Mouse (Mus musculus) thymus, postnatal 0 days (tissue): ENCODE data around the gene Prr29. TPM values are rescaled to one million over a fixed set of nuclear protein-coding genes. Genes with fewer than 3 reads are reported as not detected.
"Not testable (repeated sequence)": the region's sequence is repeated elsewhere in the genome, so short reads cannot be mapped to it uniquely, and the experiment has no call there.

Experiments
- DNase-seq: peaks from one replicate; pipeline ENCODE4 v3.0.0-alpha.2; 2015; ENCODE audit warnings: low spot score
- polyA plus RNA-seq: library from polyadenylated mRNA; unstranded; fragments of >200 nt; fragmentation: Nextera tagmentation; extraction: Ambion mirVana; gene quantifications from 2 replicates; pipeline ENCODE4 v1.2.1, GENCODE M21; 2015

The Prr29 gene
- polyA plus RNA-seq, 1 experiment from 2014 or later = 33.1 TPM

DNA sequence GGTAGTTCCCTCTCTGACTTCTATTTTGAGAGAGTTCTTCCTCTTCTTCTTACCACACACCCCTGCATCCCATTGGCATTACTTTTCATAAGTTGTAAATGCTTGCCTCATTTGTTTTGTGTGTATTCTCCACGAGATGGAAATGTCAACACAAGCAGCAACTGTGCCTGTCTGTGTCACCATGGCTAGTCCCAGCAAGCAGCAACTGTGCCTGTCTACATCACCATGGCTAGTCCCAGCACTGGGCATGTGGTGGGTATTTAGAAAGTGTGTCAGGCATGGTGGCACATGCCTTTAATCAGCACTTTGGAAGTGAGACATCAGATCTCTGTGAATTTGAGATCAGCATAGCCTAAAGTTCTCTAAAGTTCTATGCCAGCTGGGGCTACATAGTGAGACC lies 11.1 kb upstream of the Prr29 start:
- DNase-seq = no peak

DNA sequence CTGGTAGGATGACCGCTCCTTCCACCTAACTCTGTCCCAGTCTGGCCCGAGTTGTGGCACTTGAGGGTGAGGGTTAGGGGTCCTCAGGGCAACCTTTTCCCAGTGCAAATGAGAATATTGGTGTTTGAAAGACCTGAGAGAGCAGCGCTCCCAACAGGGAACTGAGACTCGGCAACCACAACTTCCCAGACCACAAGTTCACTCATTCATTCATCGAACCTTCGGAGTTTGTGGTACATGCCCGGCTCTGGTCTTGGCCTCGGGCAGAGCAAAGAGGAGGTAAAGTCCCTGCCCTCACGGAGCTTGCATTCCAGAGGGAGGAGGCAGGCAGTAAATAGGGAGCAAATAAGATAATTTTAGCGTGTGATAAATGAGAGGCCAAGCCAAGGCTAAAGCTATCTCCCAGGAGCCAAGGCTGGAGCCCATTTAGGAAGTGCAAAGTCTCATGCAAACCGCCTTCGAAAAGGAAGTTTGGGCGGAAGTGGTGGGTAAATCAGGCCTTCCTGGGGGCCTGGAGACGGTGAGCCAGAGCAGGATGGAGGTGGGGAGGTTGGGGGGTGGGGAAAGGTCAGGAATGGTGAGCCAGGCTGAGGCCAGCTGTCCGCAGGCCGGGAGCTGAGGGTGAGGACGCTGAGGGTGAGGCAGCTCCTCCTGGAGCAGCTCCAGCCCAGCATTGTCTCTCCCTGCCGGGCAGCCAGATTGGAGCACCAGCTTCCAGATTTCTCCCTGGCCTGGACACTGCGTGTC lies 9.7 kb upstream of the Prr29 start:
- DNase-seq = peak; percentile 38

DNA sequence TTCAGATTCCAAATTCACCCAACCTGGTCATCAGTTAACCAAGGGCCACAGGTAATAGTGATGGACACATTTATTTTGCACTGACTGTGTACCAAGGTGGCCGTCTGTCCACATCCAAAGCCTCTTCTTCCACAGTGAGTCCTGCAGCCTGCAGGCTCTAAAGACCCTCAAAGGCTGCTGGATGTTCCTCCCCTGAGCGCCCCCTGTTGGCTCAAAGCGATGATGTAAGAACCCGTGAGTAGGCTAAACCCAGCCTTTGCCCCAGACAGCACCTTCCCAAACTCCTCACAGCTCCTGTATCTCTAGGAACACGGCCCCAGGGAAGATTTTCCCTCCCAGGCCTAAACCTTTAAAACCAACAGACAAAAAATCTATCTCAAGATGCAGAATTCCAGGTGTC lies 5.9 kb upstream of the Prr29 start:
- DNase-seq = peak; percentile 75

DNA sequence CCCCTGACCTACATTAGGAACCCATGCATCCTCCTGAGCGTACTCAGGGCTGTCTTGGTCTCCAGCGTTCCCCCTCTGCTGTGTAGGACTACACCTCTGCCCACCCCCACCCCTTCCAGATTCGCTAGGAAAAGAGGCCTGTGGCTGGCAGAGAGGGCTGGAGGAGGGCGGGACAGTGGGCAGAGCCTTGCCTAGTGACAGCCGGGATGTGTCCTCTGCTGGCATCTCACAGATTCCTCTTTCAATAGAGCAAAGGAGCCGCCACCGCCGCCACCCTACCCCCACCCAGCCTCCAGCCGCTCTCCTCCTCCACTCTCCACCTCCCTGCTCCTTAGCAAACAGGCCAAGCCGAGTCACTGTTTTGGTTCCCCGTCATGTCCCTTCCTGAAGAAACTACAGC lies 560 bp upstream of the Prr29 start:
- DNase-seq = no peak

DNA sequence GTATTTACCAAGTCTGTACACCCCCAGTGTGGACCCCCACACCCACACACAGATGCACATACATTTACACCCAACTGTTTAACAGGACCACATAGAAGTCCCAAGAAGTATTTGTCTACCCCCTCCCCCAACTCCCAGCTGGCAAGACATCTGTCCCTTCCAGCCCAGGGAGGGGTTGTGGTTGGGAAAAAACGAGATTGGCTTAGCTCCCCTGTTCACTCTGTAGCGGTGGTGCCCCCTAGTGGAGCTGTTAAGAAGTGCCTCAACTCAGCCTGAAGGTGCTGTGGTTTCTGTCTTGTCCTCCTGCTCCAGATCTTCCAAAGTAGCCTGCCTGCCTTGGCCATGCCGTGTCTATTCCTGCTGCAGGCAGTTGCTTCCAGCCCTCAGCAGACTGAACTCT lies 1.0 kb downstream of the Prr29 start:
- DNase-seq = peak; percentile 88

DNA sequence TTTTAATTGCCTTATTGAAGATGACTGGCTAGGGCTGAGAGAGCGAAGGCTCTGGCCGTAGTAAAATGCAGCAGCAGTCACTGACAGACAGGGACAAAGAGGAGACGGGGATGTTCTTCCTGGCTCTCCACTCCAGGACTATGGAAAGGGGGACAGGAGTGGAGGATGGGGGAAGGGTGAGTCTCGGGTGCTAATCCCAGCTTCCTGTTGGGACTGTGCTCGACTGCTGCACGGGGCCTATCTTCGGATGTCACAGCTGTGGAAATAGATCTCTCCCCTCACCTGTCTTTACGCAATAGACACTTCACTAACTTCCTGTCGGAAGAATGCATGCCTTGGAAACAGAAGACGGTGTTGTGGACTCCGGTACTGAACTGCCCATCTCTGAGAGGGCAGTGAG lies 8.7 kb downstream of the Prr29 start:
- DNase-seq = no peak

DNA sequence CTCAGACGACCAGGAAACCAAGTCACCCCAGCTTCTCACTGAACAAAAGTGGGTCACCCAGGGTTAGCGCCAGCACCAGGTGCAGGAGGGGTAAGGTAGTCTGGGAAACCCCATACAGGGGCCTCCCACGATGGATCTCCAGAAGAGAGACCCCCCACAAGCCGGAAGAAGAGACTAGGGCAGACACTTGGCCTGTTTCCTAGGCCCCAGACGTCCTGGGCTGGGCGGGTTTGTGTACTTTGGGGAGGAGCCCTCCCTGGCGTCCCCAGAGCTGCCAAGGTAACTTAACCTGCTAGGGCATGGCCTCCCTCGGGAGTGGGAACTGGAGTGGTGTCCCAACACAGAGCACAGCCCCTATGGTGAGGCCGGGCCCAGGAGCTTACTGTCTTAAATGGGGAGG lies 9.3 kb downstream of the Prr29 start:
- DNase-seq = peak; percentile 95

DNA sequence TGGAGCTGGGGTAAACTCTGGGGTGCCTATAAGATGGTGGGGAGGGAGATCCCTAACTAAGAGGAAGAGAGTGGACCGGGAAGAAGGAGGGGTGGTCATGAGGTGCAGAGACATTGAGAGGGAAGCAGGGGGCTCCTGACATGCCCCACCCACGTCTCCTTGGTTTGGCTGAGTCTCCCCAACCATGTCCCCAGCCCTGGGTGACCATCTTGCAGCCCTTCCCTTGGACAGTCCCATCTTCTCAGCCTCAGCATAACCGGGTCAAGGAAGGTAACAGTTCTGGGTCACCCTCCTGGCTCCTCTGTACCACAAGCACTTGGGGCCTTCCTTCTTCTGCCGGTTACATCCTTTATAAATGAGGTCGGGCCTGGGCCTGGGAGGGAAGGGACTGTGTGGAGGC lies 9.7 kb downstream of the Prr29 start:
- DNase-seq = peak; percentile 35

DNA sequence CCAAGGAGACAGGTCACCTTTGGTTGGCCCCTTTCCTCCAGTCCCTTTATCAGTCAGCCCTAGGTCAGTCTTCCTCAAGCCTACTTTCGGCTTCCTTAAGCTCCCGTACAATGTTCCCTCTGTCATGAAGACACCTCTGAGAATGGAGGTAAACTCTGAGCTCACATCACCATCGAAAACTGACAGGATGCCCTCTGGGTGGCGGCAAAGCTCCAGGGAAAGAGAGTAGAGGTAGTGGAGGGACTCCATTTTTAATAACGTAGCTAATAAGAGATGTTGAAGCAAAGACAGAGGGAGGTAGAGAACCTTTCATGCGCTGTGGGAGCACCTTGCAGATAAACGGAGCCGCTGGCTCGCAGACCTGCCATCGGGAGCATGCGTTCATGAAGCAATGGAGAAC lies 15.7 kb downstream of the Prr29 start:
- DNase-seq = no peak

DNA sequence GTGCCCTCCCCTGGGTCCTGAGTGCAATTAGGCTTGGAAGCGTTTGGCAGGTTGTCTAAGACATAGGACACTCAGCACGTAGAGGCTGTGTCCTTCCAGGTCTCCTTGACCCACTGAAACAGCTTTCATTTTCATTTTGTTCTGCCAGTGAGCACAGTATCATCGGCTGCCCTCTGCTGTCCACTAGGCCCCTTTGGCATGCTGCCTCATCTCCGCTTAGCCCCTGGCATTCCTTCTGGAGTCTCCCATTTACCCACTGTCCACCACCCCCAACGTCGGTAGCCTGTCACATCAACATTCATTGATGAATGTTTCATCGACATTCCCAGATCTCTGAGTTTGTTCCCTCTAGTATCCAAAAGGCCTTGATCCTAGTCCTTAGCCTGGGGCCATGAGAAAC lies 16.6 kb downstream of the Prr29 start:
- no peak for DNase-seq

DNA sequence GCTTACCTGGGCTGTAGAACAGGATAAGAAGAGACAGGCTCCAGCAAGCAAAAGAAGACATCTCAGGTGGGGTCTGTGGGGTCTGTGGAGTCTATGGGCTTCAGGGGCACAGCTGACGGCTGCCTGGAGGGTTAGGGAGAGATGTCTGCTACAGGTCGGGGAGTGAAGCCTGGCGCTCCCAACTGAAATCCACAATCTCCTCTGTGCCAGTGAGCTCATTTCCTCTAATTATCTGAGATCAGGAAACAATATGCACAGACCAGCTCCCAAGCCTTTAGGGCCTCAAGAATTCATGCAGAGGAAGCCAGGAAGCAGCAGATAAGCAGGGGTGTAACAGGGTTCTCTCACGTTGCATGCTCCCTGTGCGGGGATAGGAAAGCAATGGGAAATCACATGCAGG lies 17.2 kb downstream of the Prr29 start:
- DNase-seq = no peak

DNA sequence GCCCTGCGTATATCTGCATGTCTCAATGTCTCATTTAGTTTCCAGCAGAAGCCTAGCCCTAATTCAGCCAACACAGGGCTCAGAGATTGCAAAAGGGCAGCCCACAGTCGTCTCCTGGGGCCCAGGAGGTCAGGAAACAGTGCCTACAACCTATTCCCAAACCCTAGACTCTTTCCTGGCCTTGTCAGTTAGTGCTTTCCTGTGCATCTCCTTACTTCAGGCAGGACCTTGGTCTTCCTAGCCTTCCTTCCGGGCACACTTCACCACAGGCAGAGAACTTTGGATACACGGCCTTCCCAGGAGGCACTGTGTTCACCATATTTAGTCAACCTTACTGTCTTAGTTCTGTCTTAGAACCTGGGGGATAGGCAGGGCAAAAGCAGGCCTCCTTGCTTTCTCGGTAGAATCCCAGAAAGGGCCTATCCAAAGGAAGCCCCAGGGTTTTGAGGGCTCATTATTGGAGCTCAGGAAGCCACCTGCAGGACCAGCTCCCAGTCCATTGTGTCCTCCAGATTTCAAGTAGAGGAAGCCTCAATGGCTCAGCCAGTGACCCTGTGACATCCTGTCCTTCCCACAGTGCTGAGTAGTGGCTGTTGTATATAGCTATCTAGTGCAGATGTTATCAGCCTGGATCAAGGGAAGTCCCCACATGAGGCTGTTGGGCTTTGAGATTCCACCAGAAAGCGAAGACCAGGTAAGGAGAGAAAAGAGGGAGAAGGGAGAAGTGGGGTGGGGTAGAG lies 17.9 kb downstream of the Prr29 start:
- no peak for DNase-seq

DNA sequence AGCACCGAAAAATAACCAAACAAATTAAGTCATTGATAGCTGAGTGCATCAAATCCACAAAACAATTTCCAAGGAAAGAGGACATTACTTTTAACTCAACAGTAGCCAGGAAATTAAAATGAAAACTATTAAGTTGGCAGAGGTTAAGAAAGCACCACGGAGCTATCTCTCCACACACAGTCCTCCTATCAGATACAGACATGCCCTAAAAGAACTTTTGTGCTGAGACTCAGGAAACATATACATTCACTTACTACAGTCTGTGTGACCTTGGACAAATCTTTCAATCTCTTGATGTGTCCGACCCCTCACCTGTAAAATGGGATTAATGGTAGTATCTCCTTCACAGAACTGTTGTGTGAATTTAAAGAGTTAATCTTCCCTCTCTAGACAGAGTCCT lies 21.1 kb downstream of the Prr29 start:
- no peak for DNase-seq

DNA sequence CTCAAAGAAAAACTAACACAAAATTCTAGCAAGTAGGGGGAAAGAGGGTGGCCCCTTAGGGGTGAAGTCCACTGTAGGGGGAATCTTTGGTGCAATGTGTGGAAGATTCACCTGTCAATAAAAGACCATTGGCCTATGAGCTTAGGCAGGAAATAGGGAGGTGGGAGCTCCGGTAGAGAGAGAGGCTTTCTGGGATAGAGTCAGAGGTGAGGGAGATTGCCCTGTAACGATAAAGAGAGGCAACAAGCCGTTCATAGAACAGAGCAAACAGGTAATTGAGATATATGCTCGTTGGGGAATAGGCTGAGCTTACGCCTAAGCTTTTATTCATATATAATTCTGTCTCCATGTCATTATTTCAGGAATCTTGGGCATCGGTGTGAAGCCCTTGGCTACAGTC lies 21.7 kb downstream of the Prr29 start:
- peak; percentile 74 for DNase-seq

DNA sequence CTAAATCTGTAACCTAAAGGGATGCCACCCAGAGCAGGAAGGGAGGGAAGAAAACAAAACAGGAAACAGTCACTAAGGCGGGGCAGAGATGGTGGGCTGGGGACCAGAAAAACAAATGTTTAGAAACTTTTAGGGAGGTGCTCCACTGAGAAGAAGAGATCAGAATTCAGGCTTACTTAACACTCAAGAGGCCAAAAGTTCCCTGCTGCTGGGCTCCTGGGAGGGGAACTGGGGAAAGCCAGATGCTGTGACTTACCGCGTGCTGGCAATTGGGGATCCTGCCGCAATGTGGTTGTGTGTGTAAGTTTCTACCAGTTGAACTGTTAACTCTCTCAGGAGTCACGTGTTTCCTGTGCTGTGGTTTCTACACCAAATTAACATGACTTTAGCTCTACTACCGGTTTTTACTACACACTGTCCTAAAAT lies 22.5 kb downstream of the Prr29 start, which contains the start of gene Icam2:
Icam2 (minus strand) TSS at position 285 of the 426 bp plus-strand sequence.
- DNase-seq = peak; percentile 88

DNA sequence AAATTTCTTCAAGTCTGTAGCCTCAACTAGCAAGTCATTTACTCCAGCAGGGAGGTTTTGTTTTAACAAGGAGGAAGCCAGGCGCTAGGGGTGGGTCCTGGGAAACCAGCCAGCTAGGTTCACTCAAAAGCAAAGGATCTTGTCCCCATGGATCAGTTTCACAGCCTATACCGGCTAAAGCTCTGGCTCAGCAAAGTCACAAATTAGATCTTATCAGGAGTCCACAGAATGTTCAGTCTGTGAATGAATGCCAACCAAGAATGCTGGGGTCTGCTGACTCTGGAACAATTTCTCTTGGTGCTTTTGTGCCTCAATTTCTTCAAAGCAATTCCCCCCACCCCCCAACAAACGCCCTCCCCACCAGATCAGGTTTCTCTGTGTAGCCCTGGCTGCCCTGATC lies 24.3 kb downstream of the Prr29 start:
- DNase-seq = no peak

DNA sequence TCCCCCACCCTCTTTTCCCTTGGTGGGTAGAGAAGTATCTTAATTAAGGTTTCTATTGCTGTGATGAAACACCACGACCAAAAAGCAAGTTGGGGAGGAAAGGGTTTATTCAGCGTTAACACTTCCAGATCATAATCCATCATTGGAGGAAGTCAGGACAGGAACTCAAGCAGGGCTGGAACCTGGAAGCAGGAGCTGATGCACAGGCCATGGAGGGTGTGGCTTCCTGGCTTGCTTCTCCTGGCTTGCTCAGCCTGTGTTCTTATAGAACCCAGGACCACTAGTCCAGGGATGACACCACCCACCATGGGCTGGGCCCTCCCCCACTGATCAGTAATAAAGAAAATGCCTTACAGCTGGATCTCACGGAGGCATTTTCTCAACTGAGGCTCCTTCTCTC lies 25.5 kb downstream of the Prr29 start:
- DNase-seq = no peak

DNA sequence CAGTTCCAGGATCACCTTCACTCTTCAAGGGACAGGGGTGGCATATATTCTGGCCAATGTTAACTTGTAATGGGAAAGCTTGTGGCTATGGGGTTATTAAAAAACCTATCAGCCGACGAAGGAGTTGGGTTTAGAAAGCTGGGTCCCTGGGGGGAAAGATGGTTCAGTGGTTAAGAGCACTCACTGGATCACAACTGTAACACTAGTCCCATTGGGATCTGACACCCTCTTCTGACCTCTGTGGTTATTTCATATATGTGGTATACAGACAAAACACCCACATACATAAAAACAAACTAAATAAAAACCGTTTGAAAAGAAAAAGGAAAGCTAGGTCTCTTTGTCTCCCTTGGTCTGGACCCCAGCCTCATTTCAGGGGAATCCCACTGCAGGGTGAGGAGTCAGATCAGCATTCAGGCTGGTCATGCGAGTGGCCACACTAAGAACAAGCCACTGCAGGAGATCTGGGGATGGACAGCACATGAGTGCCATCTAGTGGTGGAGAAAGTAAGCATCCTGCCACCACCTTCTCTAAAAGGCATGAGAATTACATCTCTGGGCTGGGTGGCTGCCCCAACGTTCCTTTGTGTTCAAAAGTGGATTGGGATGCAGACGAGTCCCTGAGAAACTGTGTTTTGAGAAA lies 26.4 kb downstream of the Prr29 start:
- peak; percentile 78 for DNase-seq

DNA sequence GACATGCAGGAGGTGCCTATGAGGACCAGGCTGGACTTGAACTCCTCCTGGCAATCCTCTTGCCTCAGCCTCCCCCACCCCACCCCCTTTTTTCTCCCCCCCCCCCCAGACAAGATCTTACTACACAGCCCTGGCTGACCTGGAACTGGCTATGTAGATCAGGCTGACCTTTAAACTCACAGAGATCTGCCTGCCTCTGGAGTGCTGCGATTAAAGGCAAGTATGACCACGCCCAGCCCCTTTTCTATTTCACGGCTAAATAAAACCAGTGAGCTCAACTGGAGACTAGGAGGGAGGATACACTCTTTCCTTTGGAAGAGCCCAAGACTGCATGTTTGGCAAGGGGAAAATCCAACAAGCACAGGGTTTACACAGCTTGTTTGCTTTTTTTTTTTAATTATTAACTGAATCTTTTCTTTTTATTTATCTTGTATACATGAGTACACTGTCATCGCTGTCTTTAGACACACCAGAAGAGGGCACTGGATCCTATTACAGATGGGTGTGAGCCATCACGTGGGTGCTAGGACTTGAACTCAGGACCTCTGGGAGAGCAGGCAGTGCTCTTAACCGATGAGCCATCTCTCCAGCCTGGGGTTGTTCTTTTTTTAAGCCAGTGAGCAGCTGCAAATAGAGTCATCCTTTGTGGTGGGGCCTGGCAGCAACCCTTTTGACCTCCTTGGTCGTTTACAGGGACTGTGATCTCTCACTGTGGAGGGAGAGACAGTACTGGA lies 27.5 kb downstream of the Prr29 start:
- DNase-seq = no peak

DNA sequence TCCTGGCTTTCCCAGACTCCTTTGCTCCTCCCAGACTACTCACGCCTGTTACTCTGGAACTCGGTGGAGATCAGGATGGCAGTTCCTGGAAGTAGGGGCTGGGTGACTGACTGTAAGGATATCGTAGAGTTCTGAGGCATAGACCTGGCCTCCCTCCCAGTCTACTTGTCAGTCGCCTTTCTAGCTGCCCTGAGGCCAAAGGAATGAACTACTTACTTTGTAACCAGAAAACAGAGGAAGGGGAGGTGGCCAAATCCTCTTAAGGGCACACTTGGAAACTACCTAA lies 28.0 kb downstream of the Prr29 start:
- DNase-seq = no peak

DNA sequence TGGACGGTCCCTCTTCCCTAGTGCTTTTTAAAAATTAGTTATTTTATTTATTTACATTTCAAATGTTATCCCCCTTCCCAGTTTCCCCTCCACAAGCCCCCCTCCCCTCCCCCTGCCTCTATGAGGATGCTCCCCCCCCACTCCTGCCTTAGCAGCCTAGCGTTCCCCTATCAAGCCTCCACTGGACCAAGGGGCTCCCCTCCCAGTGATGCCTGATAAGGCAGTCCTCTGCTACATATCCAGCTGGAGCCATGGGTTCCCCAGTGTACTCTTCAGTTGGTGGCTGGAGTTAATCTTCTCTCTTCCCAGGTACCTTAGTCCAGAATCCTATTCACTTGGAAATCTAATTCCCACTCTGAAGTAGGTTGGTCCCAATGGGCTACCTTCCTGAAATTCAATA lies 28.8 kb downstream of the Prr29 start:
- not testable (repeated sequence) for DNase-seq

DNA sequence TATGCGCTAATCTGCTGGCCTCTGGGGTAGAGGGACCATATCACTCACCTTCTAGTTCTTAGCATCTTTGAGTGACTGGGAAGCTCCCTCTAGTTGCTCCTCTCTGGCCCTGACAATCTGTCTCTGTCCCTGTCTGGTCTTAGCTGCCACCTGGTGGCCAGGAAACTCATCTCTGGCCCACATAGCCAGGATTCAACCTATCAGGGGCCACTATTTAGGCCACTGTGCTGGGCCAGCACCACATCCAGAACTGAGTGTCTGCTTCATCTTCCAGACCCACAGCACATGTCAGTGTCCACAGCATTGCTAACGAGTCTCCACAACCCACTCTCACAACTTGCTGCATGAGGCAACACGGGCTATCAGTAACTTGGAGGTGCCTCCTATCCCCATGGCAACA lies 32.4 kb downstream of the Prr29 start:
- peak; percentile 24 for DNase-seq
